Mouse (Mus musculus) embryonic fibroblast, embryonic 13.5 days (primary cell): ENCODE measurements around the gene Cnot1. TPM values are rescaled to one million over a fixed set of nuclear protein-coding genes. Genes with fewer than 3 reads are reported as not detected.

ENCODE experiments used
- H3K27ac ChIP-seq: 2 replicates; pipeline ENCODE4 v1.5.1; 2012; ENCODE audit warnings: low read length, control low read depth, inconsistent platforms; ENCODE audit not compliant: insufficient read depth
- H3K4me1 ChIP-seq: 2 replicates; pipeline ENCODE4 v1.6.1; 2011; ENCODE audit warnings: low read length; ENCODE audit not compliant: control insufficient read depth, insufficient read depth
- H3K4me3 ChIP-seq: 2 replicates; pipeline ENCODE4 v1.5.1; 2011; ENCODE audit warnings: mild to moderate bottlenecking, control low read depth, low read length; ENCODE audit not compliant: insufficient read depth
- CTCF ChIP-seq: IDR thresholded peaks from 2 replicates; pipeline ENCODE4 v1.5.1; 2011; ENCODE audit warnings: mild to moderate bottlenecking, control low read depth, low read length, moderate library complexity, borderline replicate concordance; ENCODE audit not compliant: insufficient read depth
- POLR2A ChIP-seq: IDR thresholded peaks from 2 replicates; pipeline ENCODE4 v1.6.1; 2011; ENCODE audit warnings: low read depth, mild to moderate bottlenecking, control low read depth, low read length, moderate library complexity
- polyA plus RNA-seq: library from polyadenylated mRNA; stranded (reverse); fragments of >200 nt; gene quantifications from 2 replicates; pipeline ENCODE4 v1.2.4, GENCODE M21; 2011; ENCODE audit warnings: low read depth; ENCODE audit not compliant: missing spikeins, insufficient read length

The Cnot1 gene
- polyA plus RNA-seq, 1 experiment = 145 TPM

GRCm38 (mm10) chr8:95698179-95698578 is 109.1 kb downstream of the Cnot1 start:
- no peaks in the 10 kb centered on the region for H3K4me1 ChIP-seq
- H3K4me3 ChIP-seq = no peak overlapping the region
- H3K27ac ChIP-seq = no peak overlapping the region
- TF ChIP-seq POLR2A (no peak), CTCF (no peak)

GRCm38 (mm10) chr8:95697128-95697527 is 110.1 kb downstream of the Cnot1 start:
- H3K4me3 ChIP-seq = no peak overlapping the region
- no peaks in the 10 kb centered on the region for H3K4me1 ChIP-seq
- TF ChIP-seq CTCF (peak; percentile 83; the same call in 1 of the 2 replicates), POLR2A (no peak)
- H3K27ac ChIP-seq = no peak overlapping the region

GRCm38 (mm10) chr8:95696661-95697060 is 110.6 kb downstream of the Cnot1 start:
- Histone ChIP-seq H3K27ac (no peak overlapping the region), H3K4me3 (no peak overlapping the region), H3K4me1 (no peaks in the 10 kb centered on the region)
- no peak for TF ChIP-seq CTCF
- no peak for TF ChIP-seq POLR2A

- Histone ChIP-seq H3K27ac (no peak overlapping the region), H3K4me3 (no peak overlapping the region), H3K4me1 (no peaks in the 10 kb centered on the region)
- TF ChIP-seq POLR2A (no peak), CTCF (no peak)
Observed at GRCm38 (mm10) chr8:95694631-95695030, 112.6 kb downstream of the Cnot1 start.

- no peak for TF ChIP-seq POLR2A
- TF ChIP-seq CTCF = no peak
- Histone ChIP-seq H3K4me1 (no peaks in the 10 kb centered on the region), H3K27ac (no peak overlapping the region)
Observed at GRCm38 (mm10) chr8:95690929-95691541, 116.2 kb downstream of the Cnot1 start.

GRCm38 (mm10) chr8:95688073-95688672 is 119.1 kb downstream of the Cnot1 start:
- Histone ChIP-seq H3K27ac (no peak overlapping the region), H3K4me3 (no peak overlapping the region), H3K4me1 (no peaks in the 10 kb centered on the region)
- TF ChIP-seq CTCF (no peak), POLR2A (no peak)

More at GRCm38 (mm10) chr8:95690929-95691541, 116.2 kb downstream of the Cnot1 start:
- H3K4me3 ChIP-seq = no peak overlapping the region

GRCm38 (mm10) chr8:95678024-95678611 is 129.1 kb downstream of the Cnot1 start:
- TF ChIP-seq POLR2A (no peak), CTCF (no peak)
- Histone ChIP-seq H3K4me3 (peak overlapping the region; percentile 31), H3K27ac (no peak overlapping the region)

GRCm38 (mm10) chr8:95677591-95678023 is 129.7 kb downstream of the Cnot1 start:
- Histone ChIP-seq H3K4me3 (peak overlapping the region; percentile 31), H3K4me1 (no peaks in the 10 kb centered on the region), H3K27ac (no peak overlapping the region)
- TF ChIP-seq CTCF (no peak), POLR2A (no peak)

More at GRCm38 (mm10) chr8:95678024-95678611, 129.1 kb downstream of the Cnot1 start:
- H3K4me1 ChIP-seq = no peaks in the 10 kb centered on the region

- Histone ChIP-seq H3K4me3 (peak within 1 kb of the TSS; percentile 31), H3K4me1 (no peaks in the 10 kb centered on the region), H3K27ac (no peak within 1 kb of the TSS)
- TF ChIP-seq CTCF (no peak), POLR2A (no peak)
Observed at GRCm38 (mm10) chr8:95676631-95677030, 130.6 kb downstream of the Cnot1 start, which contains the start of gene Ndrg4. TSS of gene Ndrg4 (plus strand) at chr8:95676980.

- Histone ChIP-seq H3K4me1 (no peaks in the 10 kb centered on the region), H3K4me3 (no peak overlapping the region), H3K27ac (no peak overlapping the region)
- TF ChIP-seq CTCF (no peak), POLR2A (no peak)
Observed at GRCm38 (mm10) chr8:95672811-95673210, 134.5 kb downstream of the Cnot1 start.
